Mouse (Mus musculus): ENCODE measurements around the gene Barhl2.

The Barhl2 gene

GRCm38 (mm10) chr5:106455106-106455920, 2.7 kb downstream of the Barhl2 start:
- DNase-seq (ENCODE audit: low read depth, low spot score) = no peak

GRCm38 (mm10) chr5:106454411-106455105, 3.4 kb downstream of the Barhl2 start:
- no peak for DNase-seq (ENCODE audit: low read depth, low spot score)

GRCm38 (mm10) chr5:106453886-106454321, 4.1 kb downstream of the Barhl2 start:
- no peak for DNase-seq (ENCODE audit: low read depth, low spot score)

GRCm38 (mm10) chr5:106453181-106453885, 4.6 kb downstream of the Barhl2 start:
- DNase-seq (ENCODE audit: low read depth, low spot score) = no peak

GRCm38 (mm10) chr5:106452686-106453085, 5.3 kb downstream of the Barhl2 start:
- no peak for DNase-seq (ENCODE audit: low read depth, low spot score)

- DNase-seq (ENCODE audit: low read depth, low spot score) = no peak
Measured at GRCm38 (mm10) chr5:106451681-106452440, 6.1 kb downstream of the Barhl2 start.

GRCm38 (mm10) chr5:106450426-106451160, 7.4 kb downstream of the Barhl2 start:
- no peak for DNase-seq (ENCODE audit: low read depth, low spot score)

- no peak for DNase-seq (ENCODE audit: low read depth, low spot score)
Measured at GRCm38 (mm10) chr5:106449720-106450425, 8.1 kb downstream of the Barhl2 start.

- no peak for DNase-seq (ENCODE audit: low read depth, low spot score)
Measured at GRCm38 (mm10) chr5:106448798-106449125, 9.2 kb downstream of the Barhl2 start.

- no peak for DNase-seq (ENCODE audit: low read depth, low spot score)
Measured at GRCm38 (mm10) chr5:106447951-106448797, 9.8 kb downstream of the Barhl2 start.

GRCm38 (mm10) chr5:106447091-106447820, 10.7 kb downstream of the Barhl2 start:
- no peak for DNase-seq (ENCODE audit: low read depth, low spot score)

- no peak for DNase-seq (ENCODE audit: low read depth, low spot score)
Measured at GRCm38 (mm10) chr5:106446593-106446992, 11.4 kb downstream of the Barhl2 start.

- no peak for DNase-seq (ENCODE audit: low read depth, low spot score)
Measured at GRCm38 (mm10) chr5:106445681-106446080, 12.3 kb downstream of the Barhl2 start.

- DNase-seq (ENCODE audit: low read depth, low spot score) = no peak
Measured at GRCm38 (mm10) chr5:106438916-106439315, 19.1 kb downstream of the Barhl2 start.

- DNase-seq (ENCODE audit: low read depth, low spot score) = no peak
Measured at GRCm38 (mm10) chr5:106426069-106426468, 31.9 kb downstream of the Barhl2 start.

GRCm38 (mm10) chr5:106420871-106421270, 37.1 kb downstream of the Barhl2 start:
- DNase-seq (ENCODE audit: low read depth, low spot score) = peak; percentile 18

GRCm38 (mm10) chr5:106420370-106420769, 37.6 kb downstream of the Barhl2 start:
- no peak for DNase-seq (ENCODE audit: low read depth, low spot score)

GRCm38 (mm10) chr5:106417210-106417609, 40.8 kb downstream of the Barhl2 start:
- DNase-seq (ENCODE audit: low read depth, low spot score) = no peak

GRCm38 (mm10) chr5:106416550-106416949, 41.4 kb downstream of the Barhl2 start:
- no peak for DNase-seq (ENCODE audit: low read depth, low spot score)
